ENCODE assay signal across 18 mouse cellular contexts in genomic region chr17:67102051-67102450, GRCm38 (mm10).
DNase-seq lines count a peak whose midpoint lies in the region; ATAC-seq and TF ChIP-seq lines count a peak whose summit lies in the region.
"Had no signal": no experiment of that assay in that cellular context is flagged by ENCODE, and none has a peak within 500 bp of the region (broad histone marks: within the 10 kb centered on the region; RNA-seq: fewer than 3 reads in every experiment).

No protein-coding gene starts in this region.

- DNase-seq in adrenal gland, adult 2 months: peak; percentile 30
- no peak for DNase-seq in adrenal gland, adult 18-20 months (ENCODE audit: low spot score in 2 of 2)
- DNase-seq in heart, postnatal 14 days: peak; percentile 40 to 43
- DNase-seq in heart, postnatal 25 days (ENCODE audit: low spot score): no peak
- DNase-seq in lung, postnatal 0 days (ENCODE audit: low spot score): peak; percentile 47
- no peak for DNase-seq in frontal cortex, postnatal 14 days (ENCODE audit: low spot score in 2 of 2)
- DNase-seq in frontal cortex, postnatal 10 days (ENCODE audit: low spot score in 2 of 2): no peak
- DNase-seq: cerebellum, adult 2 months; liver, embryonic 13.5 days; right cerebral cortex, postnatal 25 days had no signal

- TF ChIP-seq EP300 in lung, postnatal 0 days (IDR thresholded peaks at IDR 0.05): no peak

- no peaks in the 10 kb centered on the region for H3K36me3 ChIP-seq in kidney, embryonic 15.5 days
- H3K36me3 ChIP-seq in lung, postnatal 0 days (ENCODE audit: insufficient read depth, low read length): no peaks in the 10 kb centered on the region
- H3K36me3 ChIP-seq: embryonic facial prominence, embryonic 13.5 days; forebrain, embryonic 10.5 days; heart, embryonic 15.5 days; hindbrain, embryonic 15.5 days; limb, embryonic 10.5 days; liver, embryonic 13.5 days; midbrain, embryonic 15.5 days had no signal

- TF ChIP-seq CTCF in lung, postnatal 0 days (IDR thresholded peaks at IDR 0.05): no peak

- WGBS in kidney, embryonic 15.5 days: 70% methylated on average over 6 of the region's 6 CpGs
- WGBS in lung, postnatal 0 days: 40% methylated on average over 6 of the region's 6 CpGs

- no peak overlapping the region for H3K4me2 ChIP-seq in kidney, embryonic 15.5 days
- H3K4me2 ChIP-seq in lung, postnatal 0 days (replicated peaks; ENCODE audit: low read depth, low read length): no peak overlapping the region
- H3K4me2 ChIP-seq: embryonic facial prominence, embryonic 13.5 days; heart, embryonic 15.5 days; hindbrain, embryonic 15.5 days; liver, embryonic 13.5 days; midbrain, embryonic 15.5 days had no signal

- H3K27ac ChIP-seq in kidney, embryonic 15.5 days: no peak overlapping the region
- H3K27ac ChIP-seq in lung, postnatal 0 days (ENCODE audit: low read length): no peak overlapping the region
- H3K27ac ChIP-seq: embryonic facial prominence, embryonic 13.5 days; forebrain, embryonic 10.5 days; heart, embryonic 15.5 days; hindbrain, embryonic 15.5 days; limb, embryonic 10.5 days; liver, embryonic 13.5 days; midbrain, embryonic 15.5 days had no signal

- no peaks in the 10 kb centered on the region for H3K27me3 ChIP-seq in kidney, embryonic 15.5 days
- no peaks in the 10 kb centered on the region for H3K27me3 ChIP-seq in lung, postnatal 0 days (replicated peaks; ENCODE audit: insufficient read depth, low read length)
- H3K27me3 ChIP-seq: embryonic facial prominence, embryonic 13.5 days; heart, embryonic 15.5 days; hindbrain, embryonic 15.5 days; liver, embryonic 13.5 days; midbrain, embryonic 15.5 days had no signal

- H3K4me3 ChIP-seq in kidney, embryonic 15.5 days (replicated peaks): no peak overlapping the region
- no peak overlapping the region for H3K4me3 ChIP-seq in lung, postnatal 0 days (ENCODE audit: low read depth, low read length)
- H3K4me3 ChIP-seq: embryonic facial prominence, embryonic 13.5 days; forebrain, embryonic 10.5 days; heart, embryonic 15.5 days; hindbrain, embryonic 15.5 days; limb, embryonic 10.5 days; liver, embryonic 13.5 days; midbrain, embryonic 15.5 days had no signal

- intact Hi-C loops in heart, postnatal 14 days (cut with DNase I): no loop called here
- intact Hi-C loops in heart, postnatal 25 days (cut with DNase I): no loop called here

- H3K9me3 ChIP-seq in kidney, embryonic 15.5 days (replicated peaks): no peaks in the 10 kb centered on the region
- H3K9me3 ChIP-seq in lung, postnatal 0 days (ENCODE audit: low read length): no peaks in the 10 kb centered on the region
- H3K9me3 ChIP-seq: embryonic facial prominence, embryonic 13.5 days; forebrain, embryonic 10.5 days; heart, embryonic 15.5 days; hindbrain, embryonic 15.5 days; limb, embryonic 10.5 days; liver, embryonic 13.5 days; midbrain, embryonic 15.5 days had no signal

- H3K4me1 ChIP-seq in kidney, embryonic 15.5 days: 0 out of 2 replicates have a peak, but pooled peaks cover 3% of the 10 kb centered on the region
- no peaks in the 10 kb centered on the region for H3K4me1 ChIP-seq in lung, postnatal 0 days (ENCODE audit: insufficient read depth, low read depth, low read length)
- H3K4me1 ChIP-seq: forebrain, embryonic 10.5 days; heart, embryonic 15.5 days; hindbrain, embryonic 15.5 days; limb, embryonic 10.5 days; liver, embryonic 13.5 days; midbrain, embryonic 15.5 days had no signal

- ATAC-seq in kidney, embryonic 15.5 days (replicated peaks; ENCODE audit: low FRiP score): 0 out of 2 replicates have a peak, but pooled peaks have one; percentile 40
- no peak for ATAC-seq in lung, postnatal 0 days
- ATAC-seq: activated CD4-positive, CD25-positive, alpha-beta regulatory T cell, adult 4 months; midbrain, embryonic 15.5 days had no signal

- no peak overlapping the region for H3K9ac ChIP-seq in kidney, embryonic 15.5 days
- H3K9ac ChIP-seq in lung, postnatal 0 days (replicated peaks; ENCODE audit: low read depth): no peak overlapping the region
- H3K9ac ChIP-seq: embryonic facial prominence, embryonic 13.5 days; heart, embryonic 15.5 days; hindbrain, embryonic 15.5 days; liver, embryonic 13.5 days; midbrain, embryonic 15.5 days had no signal

Comparison
In these comparisons a context has a peak if more than half of its experiments do, and no peak if none do; other contexts are left out.
1. DNase-seq: peak in adrenal gland, adult 2 months (single experiment), heart, postnatal 14 days (2 of 2) and lung, postnatal 0 days (single experiment); none in adrenal gland, adult 18-20 months (0 of 2), heart, postnatal 25 days (single experiment), frontal cortex, postnatal 14 days (0 of 2) and frontal cortex, postnatal 10 days (0 of 2).